Mouse (Mus musculus) testis, adult 2 months (tissue): Measurements from ENCODE around the gene Cyb5rl.

Experiments used
- CTCF ChIP-seq: fragments of 200-500 bp; IDR thresholded peaks from 2 replicates; pipeline ENCODE4 v1.5.1; 2012; ENCODE audit warnings: low read depth, mild to moderate bottlenecking, inconsistent platforms, low read length, moderate library complexity; ENCODE audit not compliant: control insufficient read depth, insufficient read depth, insufficient replicate concordance
- POLR2A ChIP-seq: fragments of 200-500 bp; IDR thresholded peaks from 2 replicates; pipeline ENCODE4 v1.6.1; 2012; ENCODE audit warnings: low read depth, mild to moderate bottlenecking, inconsistent platforms, low read length, moderate library complexity; ENCODE audit not compliant: control insufficient read depth

GRCm38 (mm10) chr4:107084858-107085257 is 18.1 kb downstream of the Cyb5rl start:
- no peak for TF ChIP-seq CTCF
- no peak for TF ChIP-seq POLR2A
